Mouse (Mus musculus) forelimb bud, embryonic 11.5 days (tissue): ENCODE data around the gene Dusp7.

Experiments used
- DNase-seq: peaks from one replicate; pipeline ENCODE4 v3.0.0-alpha.2; 2012; ENCODE audit warnings: low read depth, low spot score

Gene Dusp7

DNA sequence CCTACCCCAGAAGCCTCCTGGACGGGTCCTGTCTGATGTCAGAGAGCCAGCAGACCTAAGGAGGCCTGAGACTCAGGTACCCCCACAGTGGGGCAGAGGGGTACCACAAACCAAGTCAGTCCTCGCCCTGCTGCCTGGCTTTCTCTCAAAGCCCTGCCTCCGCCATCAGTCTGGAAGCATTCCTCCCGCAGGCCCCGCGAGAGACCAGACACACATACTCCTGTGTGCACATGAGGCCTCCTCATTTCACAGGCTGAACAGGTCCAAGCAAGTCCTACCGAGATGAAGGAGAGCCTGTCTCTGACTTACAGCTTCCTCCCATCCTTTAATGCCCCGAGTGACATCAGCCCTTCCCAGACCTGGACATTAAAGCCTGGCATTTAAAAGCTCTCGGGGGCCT, 10.3 kb downstream of the Dusp7 start:
- DNase-seq: no peak

- no peak for DNase-seq
Measured at GRCm38 (mm10) chr9:106386181-106386864, 17.9 kb downstream of the Dusp7 start.

DNA sequence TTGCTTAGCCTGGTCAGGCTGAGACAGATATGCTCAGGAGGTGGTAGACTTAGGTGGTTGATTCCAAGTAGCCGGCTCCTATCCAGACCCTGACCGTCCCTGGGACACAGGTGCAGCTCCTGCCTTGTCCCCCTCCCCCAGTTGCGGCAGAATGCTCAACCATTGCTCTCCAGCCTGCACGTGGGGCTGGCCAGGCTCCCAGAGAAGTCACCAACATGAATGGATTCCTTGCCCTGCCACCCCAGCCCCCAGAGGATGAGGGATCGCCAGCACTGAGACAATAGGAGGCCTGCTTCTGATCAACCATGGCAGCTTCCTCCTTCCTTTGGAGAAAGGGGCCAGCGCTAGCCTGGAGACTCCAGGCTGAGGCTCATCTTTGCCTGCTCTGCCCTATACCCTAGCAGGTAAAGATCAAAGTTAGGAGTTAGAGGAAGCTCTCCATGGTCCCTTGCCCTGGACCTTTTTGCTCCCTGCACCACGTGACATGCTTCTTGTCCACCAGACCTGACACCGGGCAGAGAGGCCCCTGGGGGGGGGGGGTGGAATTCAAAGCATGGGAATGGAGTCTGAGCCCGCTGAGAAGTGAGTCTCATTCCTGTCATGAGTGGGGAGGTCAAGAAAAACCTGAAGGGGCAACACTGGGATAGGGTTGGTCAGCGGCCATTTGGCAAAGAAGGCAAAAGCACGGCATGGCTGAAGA, 24.5 kb downstream of the Dusp7 start:
- DNase-seq: no peak

GRCm38 (mm10) chr9:106393548-106393947, 25.1 kb downstream of the Dusp7 start:
- DNase-seq: no peak

- DNase-seq: no peak
Measured at GRCm38 (mm10) chr9:106394649-106395602, 26.5 kb downstream of the Dusp7 start.

DNA sequence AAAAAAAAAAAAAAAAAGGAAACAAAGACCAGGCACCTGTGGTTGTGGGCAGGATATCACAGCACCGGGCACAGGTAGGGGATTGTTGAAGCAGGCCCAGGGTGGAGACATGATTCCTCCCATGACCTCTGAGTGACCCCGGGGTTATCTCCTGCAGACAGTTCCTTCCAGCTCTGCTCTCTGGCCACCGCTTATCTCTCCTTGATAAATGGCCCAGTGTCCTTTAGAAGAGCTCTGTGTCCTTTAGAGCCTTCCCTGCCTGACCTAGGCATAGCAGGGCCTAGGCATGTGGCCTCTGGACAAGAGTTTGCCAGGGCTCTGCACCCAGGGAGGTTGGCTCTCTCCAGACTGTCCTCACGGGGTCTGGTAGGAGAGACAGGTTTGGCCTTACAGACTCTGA, 29.3 kb downstream of the Dusp7 start:
- DNase-seq: no peak

- no peak for DNase-seq
Measured at GRCm38 (mm10) chr9:106398667-106399311, 30.4 kb downstream of the Dusp7 start.

GRCm38 (mm10) chr9:106399808-106400207, 31.4 kb downstream of the Dusp7 start:
- DNase-seq: no peak

GRCm38 (mm10) chr9:106402149-106402548, 33.7 kb downstream of the Dusp7 start:
- no peak for DNase-seq

DNA sequence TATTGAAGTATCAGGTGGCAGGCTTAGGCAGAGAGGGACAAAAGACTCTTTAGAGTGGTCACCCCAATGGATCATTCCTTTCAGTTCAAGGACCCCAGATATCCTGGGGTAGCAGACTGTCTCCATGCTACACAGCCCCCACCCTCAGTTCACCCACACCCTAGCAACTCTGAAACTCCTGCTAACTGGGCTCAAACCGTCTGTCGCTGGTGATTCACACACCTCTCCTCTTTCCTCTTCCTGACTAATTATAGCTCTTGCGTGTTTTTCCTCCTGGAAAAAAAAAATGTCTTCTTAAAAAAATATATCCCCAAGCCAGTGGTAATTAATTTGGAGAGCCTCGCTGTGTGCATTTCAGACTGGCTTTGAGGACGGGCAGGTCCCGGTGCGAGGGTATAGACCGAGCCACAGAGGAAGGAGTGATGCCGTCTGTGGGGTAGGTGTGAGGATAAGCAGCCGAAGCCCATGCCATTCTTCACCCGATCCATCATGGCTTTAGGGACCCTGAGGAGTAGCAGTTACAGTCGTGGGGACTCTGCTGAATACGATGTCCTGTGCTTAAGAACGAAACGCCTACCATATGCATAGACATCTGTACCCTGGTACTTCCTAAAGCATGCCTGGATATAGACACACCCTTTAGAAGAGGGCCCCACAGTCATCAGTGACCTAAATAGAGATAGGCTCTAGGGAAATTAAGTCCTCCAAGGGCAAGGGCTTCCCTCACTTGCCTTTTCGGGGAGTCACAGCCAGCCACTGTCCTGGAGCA, 34.4 kb downstream of the Dusp7 start:
- DNase-seq: no peak

- DNase-seq: no peak
Measured at GRCm38 (mm10) chr9:106405275-106405674, 36.8 kb downstream of the Dusp7 start.

DNA sequence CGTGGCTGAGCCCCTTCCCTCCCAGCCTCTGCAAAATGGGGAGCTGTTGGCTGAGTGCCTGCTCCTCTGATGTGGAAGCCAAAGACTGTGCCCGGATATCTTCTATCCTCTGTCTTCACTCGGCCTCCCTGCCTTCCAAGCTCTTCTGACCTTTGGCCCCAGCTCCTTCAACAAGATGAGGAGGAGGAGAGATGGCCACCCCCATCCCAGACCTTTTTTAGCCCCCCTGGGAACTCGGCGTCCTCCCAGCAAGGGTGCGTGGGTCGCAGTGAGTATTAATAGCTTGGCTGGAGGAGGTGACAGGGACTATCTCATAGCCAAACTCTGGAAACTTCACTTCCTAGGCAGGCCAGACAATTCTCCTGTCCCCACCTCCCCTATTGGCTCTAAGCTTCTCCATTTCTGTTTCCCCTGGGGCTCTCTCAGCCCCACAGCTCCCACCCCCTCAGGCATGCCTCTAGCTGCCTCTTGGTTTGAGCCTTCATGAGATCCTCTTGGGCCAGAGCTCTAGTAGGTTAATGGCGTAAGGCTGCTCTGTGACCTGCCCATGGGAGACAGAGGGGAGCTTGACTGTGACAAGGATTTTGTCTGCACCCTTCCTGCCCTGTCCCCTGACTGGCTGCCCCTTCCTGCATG, 38.1 kb downstream of the Dusp7 start:
- no peak for DNase-seq

- no peak for DNase-seq
Measured at GRCm38 (mm10) chr9:106409096-106409495, 40.7 kb downstream of the Dusp7 start.

GRCm38 (mm10) chr9:106410086-106410650, 41.7 kb downstream of the Dusp7 start:
- DNase-seq: peak; percentile 35

DNA sequence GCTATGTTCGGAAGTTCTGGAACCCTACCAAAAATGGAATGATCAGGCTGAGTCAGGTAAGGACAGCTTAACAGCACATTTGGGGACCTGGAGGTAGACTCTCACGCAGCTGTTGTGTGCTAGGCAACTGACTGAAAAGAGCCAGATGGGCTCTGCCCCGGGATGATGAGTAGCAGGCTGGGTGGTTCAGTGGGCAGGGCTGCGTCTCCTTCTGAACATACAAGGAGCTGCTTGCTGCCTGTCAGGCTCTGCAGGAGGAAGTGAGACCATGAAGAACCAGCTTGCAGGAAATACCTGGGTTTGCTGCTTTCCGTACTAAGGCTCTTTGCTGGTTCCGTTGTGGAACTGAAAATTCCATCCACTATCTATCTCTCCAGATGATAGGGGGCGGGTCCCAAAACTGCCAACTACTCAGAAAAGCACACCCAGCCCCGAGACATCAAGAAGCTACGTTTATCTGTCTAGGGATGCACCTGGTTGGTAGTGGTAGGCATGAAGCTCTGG, 42.7 kb downstream of the Dusp7 start:
- no peak for DNase-seq

DNA sequence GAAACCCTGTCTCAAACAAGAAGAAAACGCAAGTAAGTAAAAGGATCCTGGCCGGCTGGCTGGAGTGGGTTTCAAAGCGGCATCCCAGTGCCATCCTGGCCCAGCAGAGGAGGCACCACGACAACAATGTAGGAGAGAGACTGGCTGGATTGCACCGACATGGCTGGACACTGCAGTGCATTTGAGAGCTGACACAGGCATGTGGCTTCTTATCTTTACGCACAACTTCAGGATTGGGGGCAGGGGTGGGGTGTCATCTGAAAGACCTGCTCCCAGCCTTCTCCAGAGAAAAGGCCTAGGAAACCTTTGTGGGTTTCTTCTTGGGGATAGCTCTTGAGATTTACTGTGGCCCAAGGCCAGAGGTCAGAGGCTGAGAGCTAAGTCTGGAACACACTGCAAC, 43.3 kb downstream of the Dusp7 start:
- DNase-seq: no peak

GRCm38 (mm10) chr9:106412210-106412609, 43.8 kb downstream of the Dusp7 start:
- no peak for DNase-seq

- DNase-seq: no peak
Measured at GRCm38 (mm10) chr9:106413606-106414005, 45.2 kb downstream of the Dusp7 start.

DNA sequence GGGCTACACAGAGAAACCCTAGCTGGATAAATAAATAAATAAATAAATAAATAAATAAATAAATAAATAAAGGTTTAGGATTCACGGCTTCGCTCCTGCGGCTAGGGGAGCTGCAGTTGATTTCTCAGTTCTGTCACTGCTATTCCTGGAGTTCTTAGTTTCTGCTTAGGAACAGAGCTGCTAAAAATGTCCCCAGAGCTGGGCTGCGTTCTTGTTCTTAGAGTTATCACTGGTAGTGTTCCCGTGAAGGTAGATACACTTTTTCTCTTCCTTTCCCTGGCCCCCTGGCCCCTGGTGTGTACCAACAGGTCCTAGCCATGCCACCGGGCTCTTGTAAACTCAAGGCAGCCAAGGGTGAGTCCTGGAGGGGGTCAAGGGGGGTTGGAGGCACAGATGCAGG, 48.4 kb downstream of the Dusp7 start:
- DNase-seq: no peak
